Mouse (Mus musculus): ENCODE data around the gene Prkn.
"Not testable (repeated sequence)": the region's sequence is repeated elsewhere in the genome, so short reads cannot be mapped to it uniquely, and the experiment has no call there.

Prkn gene

DNA sequence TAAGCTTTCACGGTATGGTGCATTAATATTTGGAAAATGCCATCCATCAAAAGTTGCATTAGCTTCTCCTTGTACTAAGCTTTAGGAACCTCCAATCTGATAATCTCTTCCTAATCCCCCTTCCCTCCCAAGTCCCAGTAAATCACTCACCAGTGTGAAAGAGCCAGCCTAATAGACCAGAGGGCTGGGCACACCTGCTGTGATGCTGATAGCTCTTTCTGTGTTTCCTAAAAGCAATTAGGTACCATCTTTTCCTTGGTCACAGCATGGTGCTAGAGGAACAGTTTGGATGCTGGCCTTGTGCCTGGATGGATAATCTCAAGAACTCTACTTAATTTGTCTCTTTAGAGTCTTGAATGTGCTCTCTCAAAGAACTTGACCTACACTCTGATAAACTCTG is 287.0 kb downstream of the Prkn start:
- DNase-seq (ENCODE audit: low spot score), result no peak

DNA sequence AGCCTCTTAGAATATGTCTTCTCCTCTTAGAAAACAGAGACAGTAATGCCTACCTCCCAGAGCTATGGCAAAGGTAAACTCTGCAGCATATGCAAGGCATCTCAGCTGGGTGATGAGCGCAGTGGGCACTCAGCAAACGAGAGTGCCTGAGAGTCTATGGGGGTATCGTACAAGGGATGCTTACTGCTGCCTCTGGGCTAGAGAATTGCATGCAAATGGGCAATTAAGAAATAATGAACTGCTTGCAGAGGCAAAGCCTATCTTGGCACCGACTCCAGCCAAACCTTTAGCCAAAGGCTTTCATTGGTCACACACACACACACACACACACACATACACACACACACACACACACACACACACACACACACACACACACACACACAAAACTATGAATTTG is 290.7 kb downstream of the Prkn start:
- DNase-seq (ENCODE audit: low spot score), result no peak

DNA sequence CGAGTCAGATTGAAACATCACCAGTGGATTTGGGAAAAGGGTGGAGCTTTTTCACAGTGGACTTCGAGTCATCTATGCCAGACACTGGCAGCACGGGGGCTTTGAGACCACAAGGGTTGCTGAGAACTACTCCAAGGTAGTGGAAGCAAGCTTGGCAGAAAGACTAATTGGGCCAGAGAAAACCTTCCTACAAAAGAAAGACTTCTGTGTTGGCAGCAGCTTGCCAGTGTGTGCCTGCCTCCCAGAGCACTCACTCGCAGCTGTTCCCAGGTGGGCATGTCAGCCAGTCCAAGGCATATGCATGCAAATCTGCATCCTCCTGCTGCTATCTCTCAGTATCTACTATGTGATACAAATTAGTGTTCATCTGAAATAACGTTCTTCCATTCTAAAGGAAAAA is 302.1 kb downstream of the Prkn start:
- no peak for DNase-seq (ENCODE audit: low spot score)

DNA sequence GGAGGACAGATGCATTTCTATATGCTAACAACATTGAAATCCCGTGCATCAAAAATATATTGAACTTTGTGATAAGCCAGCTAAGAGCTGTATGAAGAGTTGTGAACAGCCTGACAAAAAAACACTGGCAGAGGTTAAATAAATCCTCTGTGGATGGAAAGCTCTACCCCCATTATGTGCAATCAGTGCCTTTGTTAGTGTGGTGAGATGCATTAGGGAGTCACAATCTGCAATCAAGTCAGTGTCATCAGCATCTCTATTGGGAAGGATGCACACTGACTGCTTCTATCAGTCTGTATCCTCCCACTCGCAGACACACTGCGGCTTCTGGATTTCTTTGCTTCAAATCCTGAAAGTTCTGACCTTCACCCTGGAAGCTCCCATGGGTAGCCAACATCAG is 315.9 kb downstream of the Prkn start:
- DNase-seq (ENCODE audit: low spot score), result no peak

DNA sequence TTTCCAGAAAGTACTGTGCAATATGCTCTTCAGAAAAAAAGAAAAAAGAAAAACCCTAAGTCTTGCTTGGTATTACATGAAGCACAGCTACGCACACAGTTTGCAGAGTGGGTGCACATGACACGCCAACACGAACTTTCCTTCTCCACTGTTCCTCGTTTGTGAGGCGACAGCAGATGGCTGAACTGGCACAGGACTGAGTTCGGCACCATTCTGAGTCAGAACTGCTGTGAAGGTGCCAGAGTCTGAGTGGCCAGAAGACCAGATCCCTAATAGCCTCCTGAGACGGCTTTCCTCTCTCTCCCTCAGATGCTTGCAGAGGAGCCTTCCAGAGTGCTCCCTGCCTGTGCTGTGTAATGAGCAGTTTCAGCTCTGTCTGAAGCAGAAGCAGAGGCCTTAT is 317.4 kb downstream of the Prkn start:
- no peak for DNase-seq (ENCODE audit: low spot score)

DNA sequence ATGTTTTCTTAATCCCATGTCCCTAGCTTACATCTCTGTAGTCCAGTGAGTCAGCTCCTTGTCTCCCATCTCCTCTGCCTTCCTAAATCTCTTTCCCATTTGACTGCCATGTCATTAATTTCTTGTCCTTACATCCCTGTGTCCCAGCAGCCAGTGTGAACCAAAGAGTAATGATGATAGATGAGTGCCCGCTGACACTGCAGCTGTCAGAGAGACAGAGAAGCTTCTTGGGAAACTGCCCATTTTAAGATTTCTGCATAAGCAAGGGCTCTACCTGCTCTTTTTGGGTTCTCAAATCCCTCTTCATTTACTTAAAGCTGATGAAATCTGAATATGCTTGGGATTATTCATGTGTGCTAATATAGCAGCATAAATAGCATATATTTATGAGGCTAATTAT is 321.3 kb downstream of the Prkn start:
- DNase-seq (ENCODE audit: low spot score), result no peak

DNA sequence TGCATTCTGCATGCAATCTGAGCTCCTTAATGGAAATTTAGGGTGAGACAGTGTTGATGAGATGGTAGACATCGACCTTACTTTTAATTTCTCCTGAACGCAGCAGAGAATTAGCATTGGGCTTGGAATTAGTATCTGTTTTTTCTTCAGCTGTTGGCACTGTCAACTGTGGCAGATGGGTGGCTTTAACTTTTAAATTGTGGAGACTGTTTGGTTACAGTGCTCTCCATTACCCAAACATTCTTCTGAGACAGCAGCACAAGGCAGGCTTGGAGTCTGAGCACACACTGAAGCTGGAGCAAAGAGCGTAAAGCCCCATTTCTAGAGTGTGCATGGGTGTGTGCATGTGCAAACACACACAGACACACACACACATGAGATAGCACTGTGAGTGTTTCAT is 322.6 kb downstream of the Prkn start:
- no peak for DNase-seq (ENCODE audit: low spot score)

DNA sequence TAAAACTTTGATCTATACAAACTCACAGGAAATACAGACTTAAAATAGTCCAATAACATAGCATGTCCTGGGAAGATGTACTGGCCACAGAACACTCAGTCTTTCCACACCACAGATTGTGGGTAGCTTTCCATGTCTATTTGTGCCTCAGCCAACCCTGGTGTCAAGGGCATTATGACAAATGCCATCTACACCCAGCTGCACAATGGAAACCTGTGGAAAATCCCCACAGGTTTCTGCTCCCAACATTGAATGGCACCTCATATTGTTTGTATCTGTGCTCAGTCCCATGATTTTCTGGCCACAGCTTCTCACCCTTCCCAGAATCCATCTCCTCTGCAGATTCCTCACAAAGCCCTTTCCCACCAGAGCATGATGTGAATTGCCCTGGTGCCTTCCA is 347.2 kb downstream of the Prkn start:
- no peak for DNase-seq (ENCODE audit: low spot score)

DNA sequence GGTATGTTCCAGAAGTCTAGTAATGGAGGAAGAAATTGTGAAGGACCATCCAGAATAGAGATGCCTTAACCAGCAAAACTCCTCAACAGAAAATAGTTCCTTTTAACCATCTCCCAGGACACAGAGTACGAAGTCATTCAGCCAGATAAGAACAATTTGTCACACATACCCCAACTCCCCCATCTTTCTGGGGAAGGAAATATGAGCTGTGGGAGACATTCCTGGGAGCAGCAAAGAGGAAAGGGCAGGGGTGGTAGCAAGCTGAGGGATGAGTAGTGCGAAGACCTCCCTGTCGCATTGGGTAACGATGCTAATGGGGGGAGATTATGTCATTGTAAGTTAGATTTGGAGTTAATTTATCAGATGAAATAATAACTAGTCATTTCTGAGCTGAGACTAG is 348.3 kb downstream of the Prkn start:
- DNase-seq (ENCODE audit: low spot score), result no peak

DNA sequence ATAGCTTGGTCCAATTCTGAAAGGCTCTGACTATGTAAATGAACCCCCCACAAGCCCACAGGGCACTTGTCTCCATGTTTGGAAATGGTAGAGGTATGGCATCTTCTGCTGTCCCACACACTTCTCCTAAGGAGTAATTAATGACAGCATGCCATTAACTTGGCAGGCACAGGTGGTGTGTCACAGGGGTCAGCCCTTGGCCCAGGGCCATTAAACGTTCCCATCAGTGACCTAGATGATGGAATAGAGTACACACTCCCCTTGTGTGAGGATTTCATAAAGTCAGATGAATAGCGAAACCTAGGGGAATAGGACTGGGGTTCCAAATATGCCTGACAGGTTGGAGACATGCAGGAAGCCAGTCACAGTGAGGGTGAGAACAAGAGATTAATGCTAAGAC is 350.1 kb downstream of the Prkn start:
- DNase-seq (ENCODE audit: low spot score), result no peak

DNA sequence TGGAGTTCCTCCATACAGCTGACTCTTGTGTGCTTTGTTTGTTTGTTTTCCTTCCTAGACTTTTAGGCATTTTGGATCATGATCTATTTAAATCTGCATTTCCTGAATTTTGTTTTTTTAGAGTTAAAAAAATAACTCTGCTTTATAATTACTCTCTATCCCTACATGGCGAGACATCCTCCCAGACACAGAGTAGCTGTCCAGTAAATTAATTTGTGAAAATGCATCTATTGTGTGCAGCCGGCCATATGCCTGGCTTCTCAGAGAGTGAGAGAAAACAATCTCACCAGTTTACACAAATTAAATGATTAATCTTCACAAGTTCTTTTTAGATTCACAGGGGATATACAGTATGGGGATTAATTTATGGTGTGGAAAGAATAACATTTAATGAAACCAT is 357.9 kb downstream of the Prkn start:
- no peak for DNase-seq (ENCODE audit: low spot score)

DNA sequence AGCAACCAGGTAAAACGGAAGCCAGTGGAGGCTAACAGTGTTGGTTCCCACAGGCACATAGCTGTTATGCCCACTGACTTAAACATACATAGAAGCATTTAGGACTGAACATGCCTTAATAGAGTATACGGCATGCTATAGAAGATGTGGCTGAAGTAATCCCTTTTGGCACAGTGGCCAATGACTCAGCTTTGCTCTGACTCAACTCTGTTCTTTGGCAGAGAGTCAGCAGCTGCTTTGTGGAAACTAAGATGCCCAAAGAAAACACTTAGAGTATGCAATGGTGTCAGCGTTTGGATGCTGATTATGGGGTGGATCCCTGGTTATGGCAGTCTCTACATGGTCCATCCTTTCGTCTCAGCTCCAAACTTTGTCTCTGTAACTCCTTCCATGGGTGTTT is 368.9 kb downstream of the Prkn start:
- DNase-seq (ENCODE audit: low spot score), result not testable (repeated sequence)

DNA sequence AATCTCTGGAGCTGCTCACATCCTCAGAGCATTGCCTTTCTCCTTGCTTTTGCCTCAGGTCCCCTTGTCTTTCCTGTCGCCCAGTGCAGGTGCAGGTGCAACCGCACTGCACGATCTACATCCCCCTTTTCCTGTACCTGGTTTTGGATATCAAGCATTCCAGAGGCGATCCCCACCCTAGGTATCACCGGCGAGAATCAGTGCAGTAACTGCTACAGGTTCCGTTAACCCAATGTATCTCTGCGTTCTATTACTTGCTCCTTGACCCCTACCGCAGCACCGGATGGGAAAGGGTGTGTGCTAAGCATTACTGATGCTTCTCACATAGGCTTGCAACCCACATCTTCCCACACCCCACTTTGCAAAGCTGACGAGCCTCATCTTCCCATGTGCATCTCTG is 370.8 kb downstream of the Prkn start:
- no peak for DNase-seq (ENCODE audit: low spot score)

DNA sequence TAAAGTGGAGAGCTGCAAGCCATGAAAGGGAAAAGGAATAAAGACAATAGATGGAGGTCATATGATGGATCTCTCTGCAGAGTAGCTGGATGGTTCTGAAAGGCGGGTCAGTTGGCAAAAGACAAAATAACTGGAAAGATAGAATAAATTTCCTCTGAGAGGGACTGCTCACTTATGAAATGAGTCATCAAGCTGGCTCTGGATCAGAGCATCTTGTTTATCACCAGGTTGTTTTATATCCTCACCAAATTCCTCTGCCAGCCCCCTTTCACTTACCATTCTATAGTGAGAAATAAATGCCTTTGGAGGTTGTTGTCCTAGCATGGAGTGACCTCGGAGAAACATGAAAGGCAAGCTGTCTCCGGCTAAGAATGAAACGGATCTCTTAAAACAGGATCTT is 371.4 kb downstream of the Prkn start:
- DNase-seq (ENCODE audit: low spot score), result no peak

DNA sequence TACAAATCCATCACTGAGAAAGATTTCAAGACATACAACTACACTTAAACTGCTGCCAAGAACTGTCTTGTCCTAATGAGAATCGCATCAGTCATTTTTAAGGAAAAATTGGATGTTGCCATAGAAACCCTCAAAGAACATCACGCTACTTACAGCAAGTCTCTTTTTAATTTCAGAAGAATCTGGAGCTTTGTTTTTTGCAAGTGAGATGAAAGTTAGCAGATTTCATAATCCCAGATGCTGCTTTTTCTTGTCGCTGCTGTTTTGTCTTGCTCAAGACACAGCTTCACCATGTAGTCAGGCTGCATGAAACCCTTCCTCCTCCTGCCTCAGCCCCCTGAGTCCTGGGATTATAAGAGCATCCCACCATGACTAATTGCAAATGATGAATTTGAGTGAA is 373.5 kb downstream of the Prkn start:
- no peak for DNase-seq (ENCODE audit: low spot score)

DNA sequence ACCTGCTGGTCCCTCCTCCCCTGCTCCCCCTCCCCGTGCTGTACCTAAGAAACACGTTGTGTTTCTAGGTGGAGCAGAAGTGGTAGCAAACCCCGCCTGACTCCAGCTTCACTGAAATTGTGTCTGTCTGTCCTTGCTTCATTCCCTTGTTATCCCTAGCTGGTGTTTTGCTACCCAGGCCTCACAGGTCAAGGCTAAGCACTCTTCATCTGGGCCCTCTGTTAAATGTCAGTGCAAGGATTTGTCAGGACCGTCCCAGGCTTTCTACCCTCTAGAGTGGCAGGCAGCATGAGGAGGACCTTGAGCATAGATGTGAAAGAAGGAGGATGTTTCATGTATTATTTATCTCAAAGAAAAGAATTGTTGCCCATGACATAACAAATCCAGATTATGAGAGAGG is 388.8 kb downstream of the Prkn start:
- no peak for DNase-seq (ENCODE audit: low spot score)

DNA sequence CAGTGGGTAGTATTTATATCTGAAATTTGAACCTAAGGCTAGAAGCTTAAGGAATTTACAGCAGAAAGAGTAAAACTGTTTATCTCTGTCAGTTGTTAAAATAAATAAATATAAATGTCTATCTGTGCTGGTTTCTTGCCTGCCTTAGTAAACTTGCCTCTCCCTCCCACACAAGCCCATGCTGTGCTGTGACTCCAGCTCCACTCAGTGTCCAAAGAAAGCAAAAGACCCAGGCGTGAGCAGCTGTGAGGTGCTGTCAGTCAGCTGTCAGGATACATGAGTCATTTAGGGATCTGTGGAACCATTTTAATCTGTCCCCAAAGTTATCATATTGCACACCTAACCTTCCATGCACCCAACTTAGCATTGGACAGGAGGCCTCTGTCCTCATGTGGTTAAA is 389.2 kb downstream of the Prkn start:
- DNase-seq (ENCODE audit: low spot score), result no peak

DNA sequence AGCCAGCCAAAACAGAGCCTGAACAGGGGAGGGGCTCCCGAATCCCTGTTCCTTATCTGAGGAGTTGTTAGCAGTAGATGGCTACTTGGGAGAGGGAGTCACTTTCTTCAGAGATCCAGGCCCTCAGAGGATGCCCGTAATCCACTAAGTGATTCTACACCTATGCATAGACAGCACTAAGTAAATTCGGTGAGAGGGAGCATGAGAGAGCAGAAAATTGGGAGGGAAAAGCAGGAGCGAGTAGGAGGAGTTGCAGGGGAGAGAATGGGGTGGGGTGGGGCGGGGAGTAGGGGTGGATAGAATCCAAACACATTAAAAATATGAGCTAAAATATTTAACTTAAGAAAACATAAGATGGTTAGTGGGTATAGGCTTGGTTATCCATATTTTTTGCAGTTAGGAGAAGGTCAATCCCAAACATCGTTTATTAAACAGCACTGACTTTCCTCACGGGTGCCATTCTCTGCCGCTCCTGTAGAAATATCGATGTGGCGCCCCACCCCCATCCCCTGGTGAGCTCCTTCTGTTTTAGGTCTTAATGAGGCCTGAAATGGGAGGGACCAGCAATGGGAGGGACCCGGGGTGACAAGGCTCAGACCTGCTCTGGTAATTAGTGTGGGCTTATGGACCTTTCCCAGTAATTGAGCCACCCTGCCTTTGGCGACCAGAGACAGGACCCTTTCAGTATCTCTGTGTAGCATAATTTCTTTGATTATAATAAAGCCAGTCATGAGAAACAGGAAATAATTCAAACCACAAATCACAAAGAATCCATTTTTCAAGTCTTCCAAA is 390.6 kb downstream of the Prkn start:
- no peak for DNase-seq (ENCODE audit: low spot score)

DNA sequence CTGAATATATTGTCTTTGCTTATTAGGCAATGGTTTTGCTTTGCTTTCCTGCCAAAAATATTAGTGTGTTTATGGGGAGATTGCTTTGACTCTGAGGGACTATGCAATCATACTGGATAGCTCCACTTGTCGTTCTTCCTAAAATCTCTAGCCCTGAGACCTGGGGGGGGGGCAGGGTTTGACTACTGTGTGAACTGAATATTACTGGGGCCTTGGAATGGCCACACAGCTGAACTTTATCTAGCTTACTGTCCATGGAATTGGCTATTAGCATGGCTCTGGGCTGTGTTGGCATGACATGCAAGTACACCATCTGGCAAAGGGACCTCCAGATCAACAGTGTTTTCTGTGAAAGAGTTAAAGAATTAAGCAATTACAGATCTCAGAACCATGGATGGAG is 395.1 kb downstream of the Prkn start:
- no peak for DNase-seq (ENCODE audit: low spot score)

DNA sequence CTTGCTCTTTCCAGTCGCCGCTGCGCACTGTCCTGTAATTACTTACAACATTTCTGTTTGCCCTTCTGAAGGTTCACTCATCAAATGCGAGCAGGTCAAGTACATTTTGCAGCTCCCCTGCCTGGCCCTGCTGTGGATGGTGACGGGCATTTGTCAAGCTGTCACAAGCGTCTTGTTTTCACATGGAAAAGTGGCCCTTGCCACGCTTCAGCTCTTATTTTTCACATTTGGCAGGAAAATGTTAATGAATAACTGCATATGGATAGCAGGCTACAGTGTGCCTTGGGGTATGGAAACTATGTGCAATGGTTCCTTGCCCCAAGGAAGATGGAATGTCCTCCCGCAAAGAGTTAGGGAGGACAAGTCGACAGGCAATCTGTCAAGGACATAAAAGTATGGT is 404.9 kb downstream of the Prkn start:
- DNase-seq (ENCODE audit: low spot score), result no peak

DNA sequence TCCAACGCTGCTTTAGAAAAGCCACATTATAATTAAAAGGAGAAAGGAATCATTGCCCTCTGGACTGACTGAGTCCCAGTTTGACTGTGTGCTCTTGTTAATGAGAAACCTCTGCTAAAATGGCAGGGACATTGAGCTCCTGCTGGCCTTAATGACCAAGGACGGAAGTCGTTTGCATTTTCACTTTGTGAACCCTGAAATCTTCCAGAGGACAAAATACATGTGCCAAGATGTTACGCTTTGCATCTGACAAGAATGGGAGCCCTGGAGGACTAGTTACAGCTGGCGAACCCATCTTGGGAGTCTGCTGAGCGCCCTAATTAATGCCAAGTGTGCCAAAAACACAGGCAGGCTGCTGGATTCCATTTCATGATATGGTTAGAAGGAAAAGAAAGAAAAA is 409.0 kb downstream of the Prkn start:
- DNase-seq (ENCODE audit: low spot score), result no peak

DNA sequence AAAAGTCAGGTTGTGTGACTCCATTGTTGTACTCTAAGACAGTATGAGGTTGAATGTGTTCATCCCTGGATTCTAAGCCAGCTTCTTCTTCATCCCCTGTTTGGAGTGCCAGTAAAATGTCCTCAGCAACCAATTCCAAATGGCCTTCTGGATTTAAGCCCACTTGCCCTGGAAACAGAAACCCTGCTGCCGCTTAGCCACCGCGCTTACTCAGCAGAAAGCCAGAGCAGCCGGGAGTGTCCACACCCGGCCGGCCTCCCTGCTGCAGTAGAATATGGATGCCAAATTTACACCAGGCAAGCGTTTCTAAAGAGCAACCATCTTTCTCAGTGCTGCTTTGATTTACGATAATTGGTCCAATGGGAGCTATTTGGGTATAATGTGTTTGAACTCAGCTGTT is 420.5 kb downstream of the Prkn start:
- no peak for DNase-seq (ENCODE audit: low spot score)

DNA sequence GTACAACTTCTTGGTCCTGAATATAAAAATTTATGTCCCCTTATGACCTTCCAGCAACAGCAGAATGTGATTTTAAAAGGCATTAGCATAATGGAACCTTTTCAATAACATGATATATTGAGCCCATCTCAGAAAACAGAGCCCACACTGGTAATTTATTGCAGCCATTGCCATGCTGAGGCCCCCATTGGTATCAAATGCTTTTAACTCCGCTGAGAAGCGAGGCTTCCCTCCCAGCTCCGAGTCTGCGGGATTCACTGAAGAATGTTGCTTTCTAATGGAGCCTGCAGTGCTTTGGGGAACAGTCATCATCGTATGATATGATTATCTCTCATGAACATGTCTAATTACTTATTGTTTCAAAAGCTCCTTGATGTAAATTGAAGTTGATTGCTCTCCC is 421.5 kb downstream of the Prkn start:
- DNase-seq (ENCODE audit: low spot score), result no peak

DNA sequence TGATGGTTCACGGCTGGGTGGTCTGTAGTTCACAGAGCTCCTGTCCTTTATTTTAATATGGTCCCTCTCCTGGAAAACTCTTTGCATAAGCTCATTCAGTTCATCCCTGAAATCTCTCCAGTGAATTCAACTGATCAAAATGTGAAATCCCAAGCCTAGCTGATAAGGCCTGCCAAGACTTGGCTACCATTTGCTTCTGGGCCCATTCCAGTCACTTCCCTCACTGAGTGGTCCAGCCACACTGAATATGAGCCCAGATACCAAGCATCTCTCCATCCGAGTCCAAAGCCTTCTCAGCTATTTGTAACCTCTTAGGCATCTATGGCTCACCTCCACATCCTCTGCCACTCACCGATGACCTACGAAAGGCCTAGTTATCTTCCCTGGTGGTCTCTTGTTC is 427.8 kb downstream of the Prkn start:
- no peak for DNase-seq (ENCODE audit: low spot score)

DNA sequence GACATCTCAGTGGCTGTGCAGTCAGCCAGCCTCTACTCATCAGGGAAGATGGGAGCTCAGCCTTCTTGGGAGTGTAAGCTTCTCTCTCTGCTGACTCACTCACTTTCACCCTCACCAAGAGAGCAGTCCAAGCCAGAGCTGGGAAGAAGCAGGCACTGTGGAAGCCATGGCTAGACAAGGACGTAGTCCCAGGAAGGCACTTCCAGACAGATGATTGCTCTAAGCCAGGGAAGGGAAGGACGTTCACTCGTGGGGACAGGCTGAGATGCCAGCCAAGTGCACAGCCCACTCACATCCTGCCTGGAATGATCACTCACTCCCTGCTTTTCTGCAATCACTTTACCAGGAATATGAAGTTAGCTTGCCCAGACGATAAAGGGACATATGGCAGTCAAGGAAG is 430.0 kb downstream of the Prkn start:
- no peak for DNase-seq (ENCODE audit: low spot score)
